Mouse (Mus musculus) CH12.LX (cell line): ENCODE measurements at regions not wholly inside any gene's neighbourhood (a gene's known extent, or its start where the extent isn't known, plus 50 kb on each side); places are given as distances from the start of the nearest gene placed in this dataset.

Experiments used
- DNase-seq: peaks from one replicate; pipeline ENCODE4 v3.0.0-alpha.2; 2013; ENCODE audit errors: extremely low read depth
- H3K27ac ChIP-seq: 2 replicates; pipeline ENCODE4 v1.5.1; 2012; ENCODE audit warnings: low read depth, mild to moderate bottlenecking, control low read depth, moderate library complexity; ENCODE audit not compliant: insufficient read depth
- H3K27me3 ChIP-seq: replicated peaks from 2 replicates; pipeline ENCODE3; 2012; ENCODE audit warnings: inconsistent platforms
- H3K36me3 ChIP-seq, 2 experiments: replicated peaks in 1 of 2; 2 replicates each; pipeline versions ENCODE3 to v1.6.1; 2012; ENCODE audit warnings: inconsistent platforms in 1 of 2, low read length in 1 of 2, mild to moderate bottlenecking in 1 of 2, mixed read lengths in 1 of 2, moderate library complexity in 1 of 2; ENCODE audit not compliant: control insufficient read depth in 1 of 2, insufficient read depth in 1 of 2
- H3K4me1 ChIP-seq, 2 experiments: 2 replicates each; pipeline ENCODE4 v1.6.1; 2012; ENCODE audit warnings: inconsistent platforms in 1 of 2, moderate library complexity in 1 of 2; ENCODE audit not compliant: insufficient read depth in 2 of 2, control insufficient read depth in 1 of 2
- H3K4me2 ChIP-seq: 2 replicates; pipeline ENCODE4 v1.6.1; 2012; ENCODE audit warnings: low read depth, mild to moderate bottlenecking, control low read depth; ENCODE audit not compliant: poor library complexity, insufficient read depth, severe bottlenecking
- H3K4me3 ChIP-seq, 3 experiments: fragments of 150-350 bp in 1 of 3; sonication (generic) in 1 of 3; replicated peaks in 1 of 3; 2 replicates each; pipeline versions ENCODE3 to v1.5.1; 2011 to 2012; ENCODE audit warnings: low read depth in 2 of 3, low read length in 2 of 3, mild to moderate bottlenecking in 2 of 3, moderate library complexity in 2 of 3, control low read depth in 1 of 3, improper control_type of control experiment in 1 of 3, inconsistent platforms in 1 of 3, mixed read lengths in 1 of 3; ENCODE audit not compliant: poor library complexity in 1 of 3
- H3K79me2 ChIP-seq: replicated peaks from 2 replicates; pipeline ENCODE4 v1.6.1; 2012; ENCODE audit warnings: mild to moderate bottlenecking, moderate library complexity; ENCODE audit not compliant: control insufficient read depth, poor library complexity, insufficient read depth, severe bottlenecking; ENCODE audit errors: extremely low read depth
- H3K9ac ChIP-seq: 2 replicates; pipeline ENCODE4 v1.6.1; 2012; ENCODE audit warnings: low read depth, mild to moderate bottlenecking, control low read depth, moderate library complexity; ENCODE audit not compliant: insufficient read depth
- H3K9me3 ChIP-seq: replicated peaks from 2 replicates; pipeline ENCODE3; 2012; ENCODE audit warnings: low read length, inconsistent platforms, mixed read lengths
- ELF1 ChIP-seq: IDR thresholded peaks from 2 replicates; pipeline ENCODE4 v1.6.1; 2014; ENCODE audit warnings: low read depth, mild to moderate bottlenecking, inconsistent platforms, low read length, improper control_type of control experiment
- JUN ChIP-seq: IDR thresholded peaks from 2 replicates; pipeline ENCODE4 v1.6.1; 2011; ENCODE audit warnings: low read depth, mild to moderate bottlenecking, low read length, improper control_type of control experiment, moderate library complexity; ENCODE audit not compliant: insufficient read depth
- KAT2A ChIP-seq: IDR thresholded peaks from 2 replicates; pipeline ENCODE4 v1.6.1; 2012; ENCODE audit warnings: low read length, improper control_type of control experiment, inconsistent platforms; ENCODE audit not compliant: insufficient replicate concordance
- MAX ChIP-seq: IDR thresholded peaks from 2 replicates; pipeline ENCODE4 v1.6.1; 2011; ENCODE audit warnings: low read length, improper control_type of control experiment
- POLR2A ChIP-seq: IDR thresholded peaks from 2 replicates; pipeline ENCODE4 v1.6.1; 2011; ENCODE audit warnings: low read depth, mild to moderate bottlenecking, improper control_type of control experiment, low read length
- POLR2AphosphoS2 ChIP-seq: IDR thresholded peaks from 2 replicates; pipeline ENCODE4 v1.6.1; 2011; ENCODE audit warnings: low read depth, low read length, improper control_type of control experiment
- TBP ChIP-seq: conservative IDR thresholded peaks from 2 replicates; pipeline ENCODE4 v1.6.1; 2011; ENCODE audit warnings: low read depth, low read length, improper control_type of control experiment
- TCF12 ChIP-seq: IDR thresholded peaks from 2 replicates; pipeline ENCODE4 v1.6.1; 2014; ENCODE audit warnings: low read depth, mild to moderate bottlenecking, inconsistent platforms, low read length, improper control_type of control experiment
- USF1 ChIP-seq: IDR thresholded peaks from 2 replicates; pipeline ENCODE4 v1.6.1; 2014; ENCODE audit warnings: low read depth, mild to moderate bottlenecking, inconsistent platforms, low read length, improper control_type of control experiment
- ZMIZ1 ChIP-seq: IDR thresholded peaks from 2 replicates; pipeline ENCODE4 v1.6.1; 2012; ENCODE audit warnings: low read depth, mild to moderate bottlenecking, inconsistent platforms, low read length, improper control_type of control experiment
- ZNF384 ChIP-seq: IDR thresholded peaks from 2 replicates; pipeline ENCODE4 v1.6.1; 2012; ENCODE audit warnings: low read depth, low read length, improper control_type of control experiment, inconsistent platforms
- dilution Hi-C: fragments of 300-500 bp; cut with MboI; formaldehyde crosslinking; loops from 2 replicates; pipeline ENCODE4 v1.14.3; 2020; ENCODE audit warnings: low sequenced_read_pairs; ENCODE audit not compliant: extremely low pct_unique_long_range_greater_than_20kb, extremely low pct_ligation_motif_present
- in situ Hi-C: fragments of 300-500 bp; cut with MboI; formaldehyde crosslinking; loops from 3 replicates; pipeline ENCODE4 v1.14.3; 2019; ENCODE audit warnings: low sequenced_read_pairs, low pct_ligation_motif_present, low pct_unique_long_range_greater_than_20kb, mixed read lengths

- TF ChIP-seq MAX (no peak), ELF1 (no peak)
These were observed 52.9 kb upstream of the Fzd7 start (continued) for GRCm38 (mm10) chr1:59429289-59429688.

- Histone ChIP-seq H3K79me2 (no peaks in the 10 kb centered on the region), H3K4me1 (peaks cover 41 to 86% of the 10 kb centered on the region in 2 experiments), H3K4me2 (no peak overlapping the region), H3K9me3 (no peaks in the 10 kb centered on the region), H3K27ac (peak overlapping the region; percentile 62), H3K9ac (0 out of 2 replicates have a peak overlapping the region, but pooled peaks have one; percentile 28), H3K27me3 (no peaks in the 10 kb centered on the region), H3K36me3 (no peaks in the 10 kb centered on the region), H3K4me3 (no peak overlapping the region)
- no peak for TF ChIP-seq KAT2A
- no peak for TF ChIP-seq TBP
- TF ChIP-seq JUN = no peak
- in situ Hi-C loops = loop anchor here (5.0 kb wide), 2 partner anchors 37 to 177 kb away; no protein-coding TSS in a partner anchor
- dilution Hi-C loops = no loop called here
- no peak for DNase-seq
These were observed 52.0 kb upstream of the Fzd7 start for GRCm38 (mm10) chr1:59430234-59430633.

- DNase-seq = no peak
- TF ChIP-seq TCF12 (no peak), USF1 (no peak), TBP (peak; percentile 80), ZMIZ1 (peak; percentile 98), POLR2A (peak; percentile 63; the same call in 1 of the 2 replicates), ZNF384 (no peak), POLR2AphosphoS2 (peak; percentile 48; the same call in 1 of the 2 replicates)
- no peaks in the 10 kb centered on the region for H3K9me3 ChIP-seq
- dilution Hi-C loops (no loop called here), in situ Hi-C loops (loop anchor here (5.0 kb wide), 2 partner anchors 36 to 176 kb away; no protein-coding TSS in a partner anchor)
- no peak overlapping the region for H3K4me2 ChIP-seq
- no peak overlapping the region for H3K4me3 ChIP-seq
- no peak overlapping the region for H3K9ac ChIP-seq
- peak overlapping the region; percentile 41 for H3K27ac ChIP-seq
- no peaks in the 10 kb centered on the region for H3K36me3 ChIP-seq
- no peaks in the 10 kb centered on the region for H3K27me3 ChIP-seq
- no peaks in the 10 kb centered on the region for H3K79me2 ChIP-seq
- H3K4me1 ChIP-seq = peaks cover 46 to 94% of the 10 kb centered on the region in 2 experiments
These were observed 51.2 kb upstream of the Fzd7 start for GRCm38 (mm10) chr1:59430886-59431486.
